Mouse (Mus musculus): Measurements from ENCODE around the gene Sdhb.

DNA sequence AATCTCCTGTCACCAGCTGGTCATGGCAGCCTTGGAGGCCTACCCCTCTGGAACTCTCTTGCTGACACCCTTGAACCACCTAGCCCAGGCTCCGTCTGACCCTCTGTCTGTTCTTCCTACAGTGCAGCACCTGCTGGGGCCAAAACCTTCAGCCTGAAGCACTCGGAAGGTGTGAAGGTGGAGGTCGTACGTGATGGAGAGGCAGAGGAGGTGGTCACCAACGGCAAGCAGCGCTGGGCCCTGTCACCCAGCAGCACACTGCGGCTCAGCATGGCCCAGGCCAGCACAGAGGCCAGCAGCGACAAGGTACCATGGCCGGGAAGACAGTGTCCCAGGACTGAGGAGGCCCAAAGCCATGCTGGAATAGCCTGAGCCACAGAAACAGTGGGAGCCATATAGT is 43.6 kb upstream of the Sdhb start:
- TF ChIP-seq POLR2A (IDR thresholded peaks at IDR 0.05; ENCODE audit: insufficient read depth, low read depth, low read length) (no peak), CTCF (IDR thresholded peaks at IDR 0.05) (no peak)

Data from heart, adult 2 months (tissue).